Mouse (Mus musculus): ENCODE data around the gene Ppfia2.

DNA sequence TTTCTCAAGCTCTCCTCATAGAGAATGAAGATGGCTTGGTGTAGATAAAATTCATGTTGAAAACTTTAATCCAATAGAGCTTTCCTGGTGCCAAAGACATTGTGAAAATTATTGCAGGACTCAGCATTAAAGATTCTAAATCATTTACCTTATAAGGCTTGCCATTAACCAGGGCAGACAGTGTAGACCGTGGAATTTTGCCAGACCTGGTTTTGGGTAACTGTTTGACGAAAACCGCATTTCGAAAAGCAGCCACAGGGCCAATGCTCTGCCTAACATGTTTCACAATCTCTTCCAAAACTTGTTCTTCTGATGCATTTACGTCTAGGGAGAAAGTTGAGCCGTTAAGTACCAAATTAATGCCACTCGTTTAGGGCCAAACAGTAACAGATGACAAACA lies 466.9 kb downstream of the Ppfia2 start:
- no peak for TF ChIP-seq CTCF (IDR thresholded peaks at IDR 0.05; ENCODE audit: extremely low read depth, insufficient read depth, insufficient read length, insufficient replicate concordance)
- TF ChIP-seq POLR2A (IDR thresholded peaks at IDR 0.05; ENCODE audit: low read depth, low read length): no peak

All from spleen, adult 2 months (tissue).